Mouse (Mus musculus): ENCODE measurements at regions not wholly inside any gene's neighbourhood (a gene's known extent, or its start where the extent isn't known, plus 50 kb on each side); places are given as distances from the start of the nearest gene placed in this dataset.
A peak's percentile ranks its signal among the peaks of the same experiment; 100 is the strongest.

DNA sequence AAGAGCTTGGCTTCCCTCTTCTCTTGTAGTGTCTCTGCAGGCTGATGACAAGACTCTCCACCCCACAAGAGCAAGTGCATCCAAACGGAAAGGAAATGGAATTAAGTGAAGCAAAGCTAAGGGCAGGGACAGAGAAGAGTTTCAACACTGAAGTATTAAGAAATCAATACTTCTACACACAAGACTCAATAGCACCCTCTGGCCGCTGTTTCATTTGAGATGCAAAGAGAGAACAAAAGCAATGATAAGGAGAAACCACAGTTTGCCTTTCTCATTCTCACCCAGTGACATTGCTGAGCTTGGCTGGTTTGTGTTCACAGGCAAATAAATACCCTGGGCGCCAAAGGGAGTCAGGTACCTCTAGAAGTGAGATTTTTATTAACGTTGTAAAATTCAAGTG is 171.8 kb upstream of the Foxd3 start:
- no peaks in the 10 kb centered on the region for H3K27me3 ChIP-seq (replicated peaks; ENCODE audit: control insufficient read depth, insufficient read depth, low read length)
- TF ChIP-seq POLR2A (IDR thresholded peaks at IDR 0.05; ENCODE audit: low read depth, low read length) = no peak
- TF ChIP-seq CTCF (conservative IDR thresholded peaks at IDR 0.05; ENCODE audit: insufficient read depth, insufficient read length, low read depth, low read length) = no peak
- no peak overlapping the region for H3K4me3 ChIP-seq (ENCODE audit: insufficient read depth, low read depth, low read length)
- H3K4me1 ChIP-seq (ENCODE audit: control insufficient read depth, insufficient read depth, low read length) = no peaks in the 10 kb centered on the region
- H3K36me3 ChIP-seq (ENCODE audit: control insufficient read depth, insufficient read depth, low read length) = no peaks in the 10 kb centered on the region
- no peak overlapping the region for H3K27ac ChIP-seq (ENCODE audit: insufficient read depth, low read depth, low read length)
- no peak for DNase-seq
- 63% methylated on average over 4 of the region's 4 CpGs for WGBS

DNA sequence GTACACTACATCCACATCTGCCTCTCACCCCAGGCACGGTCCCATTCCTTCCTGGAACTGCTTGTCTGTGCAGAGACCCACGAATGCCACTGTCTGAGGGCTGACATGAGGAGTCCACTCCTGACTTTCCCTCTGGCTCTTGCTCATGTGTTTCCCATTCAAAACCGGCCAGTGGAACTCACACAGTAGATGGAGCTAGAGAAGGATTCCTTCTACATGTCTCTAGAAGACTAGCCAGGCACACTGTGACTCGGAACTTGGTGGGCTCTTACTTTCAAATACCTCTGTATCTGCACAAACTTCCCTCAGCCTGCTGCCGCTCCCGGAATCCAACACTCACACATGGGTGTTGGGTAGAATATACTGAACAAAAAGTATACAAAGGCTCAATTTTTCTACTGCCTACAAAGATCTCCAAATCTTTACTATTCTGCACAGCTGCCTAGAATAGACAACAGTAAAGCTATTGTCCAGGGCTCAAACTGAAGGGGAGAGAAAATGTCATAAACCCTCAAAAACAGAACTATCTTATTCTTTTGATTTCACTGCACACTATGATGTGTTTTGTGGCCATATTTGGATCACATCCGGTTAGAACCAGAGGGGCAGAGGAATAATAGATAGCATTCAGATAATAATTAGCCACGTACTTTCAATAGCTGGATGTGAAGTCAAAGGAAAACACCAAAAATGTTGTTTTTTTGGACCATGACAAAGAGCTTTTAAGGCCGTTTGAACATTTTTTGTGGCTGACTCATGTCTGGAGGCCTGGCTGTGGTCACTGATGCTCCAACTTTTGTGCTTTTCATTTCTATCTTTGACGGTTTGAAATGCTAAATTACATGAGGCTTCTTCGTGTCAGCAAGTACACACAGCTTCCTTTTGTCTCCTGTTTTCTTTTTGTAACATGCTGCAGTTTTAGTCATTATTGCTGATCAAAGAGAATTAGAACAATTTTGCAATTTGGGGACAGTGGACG is 164.3 kb upstream of the Foxd3 start:
- WGBS = 73% methylated on average over 12 of the region's 12 CpGs
- DNase-seq = no peak
- Histone ChIP-seq H3K36me3 (ENCODE audit: control insufficient read depth, insufficient read depth, low read length) (no peaks in the 10 kb centered on the region), H3K4me1 (ENCODE audit: control insufficient read depth, insufficient read depth, low read length) (no peaks in the 10 kb centered on the region), H3K27ac (ENCODE audit: insufficient read depth, low read depth, low read length) (no peak overlapping the region), H3K4me3 (ENCODE audit: insufficient read depth, low read depth, low read length) (no peak overlapping the region), H3K27me3 (replicated peaks; ENCODE audit: control insufficient read depth, insufficient read depth, low read length) (no peaks in the 10 kb centered on the region)
- TF ChIP-seq CTCF (conservative IDR thresholded peaks at IDR 0.05; ENCODE audit: insufficient read depth, insufficient read length, low read depth, low read length) (no peak), POLR2A (IDR thresholded peaks at IDR 0.05; ENCODE audit: low read depth, low read length) (no peak)

DNA sequence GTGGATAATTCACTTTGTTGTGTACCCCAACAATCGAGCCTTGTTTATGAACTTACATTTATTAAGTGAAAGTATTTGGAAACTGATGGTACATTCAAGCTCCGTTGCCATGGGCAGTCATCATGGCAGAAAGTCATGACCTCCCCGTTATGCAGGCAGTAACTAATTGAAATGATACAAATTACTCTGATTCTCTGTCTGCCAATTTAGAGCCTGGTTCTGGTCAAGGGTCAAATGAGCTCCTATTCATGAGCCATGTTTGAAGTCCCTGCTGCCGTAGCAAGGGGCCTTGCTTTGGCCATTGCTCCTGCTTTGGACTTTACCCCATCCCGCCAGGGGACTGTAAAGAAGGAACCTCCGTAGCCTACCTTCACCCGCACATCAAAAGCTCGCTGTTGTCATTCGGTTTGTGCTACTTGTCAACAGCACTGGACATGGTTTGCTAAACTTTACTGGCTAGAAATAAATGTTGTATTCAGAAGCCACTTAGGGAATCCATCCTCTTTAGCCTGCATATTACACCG is 152.8 kb upstream of the Foxd3 start:
- 59% methylated on average over 10 of the region's 10 CpGs for WGBS
- H3K4me1 ChIP-seq (ENCODE audit: control insufficient read depth, insufficient read depth, low read length) = no peaks in the 10 kb centered on the region
- peak; percentile 39 for DNase-seq

DNA sequence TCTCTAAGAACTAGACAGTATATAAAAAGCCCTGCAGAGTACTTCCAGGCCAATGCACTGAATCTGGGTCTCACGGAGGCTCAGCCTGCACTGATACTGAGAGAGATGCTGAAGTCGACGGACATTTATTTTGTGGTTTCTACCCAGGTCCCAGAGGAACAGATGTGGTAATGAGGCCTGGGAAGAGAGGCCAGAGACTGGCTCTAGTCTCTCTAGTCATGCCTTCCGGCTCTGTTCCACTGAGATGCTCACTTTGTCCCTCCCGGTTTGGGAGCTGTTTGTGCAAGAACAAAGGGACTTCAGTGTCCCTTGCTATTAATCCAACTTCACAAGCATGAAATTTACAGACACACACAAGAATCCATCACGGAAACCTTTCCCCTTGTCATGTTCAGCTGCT is 144.1 kb upstream of the Foxd3 start:
- WGBS = 75% methylated on average over 6 of the region's 6 CpGs
- H3K27ac ChIP-seq (ENCODE audit: insufficient read depth, low read depth, low read length) = no peak overlapping the region
- H3K36me3 ChIP-seq (ENCODE audit: control insufficient read depth, insufficient read depth, low read length) = no peaks in the 10 kb centered on the region
- H3K27me3 ChIP-seq (replicated peaks; ENCODE audit: control insufficient read depth, insufficient read depth, low read length) = no peaks in the 10 kb centered on the region
- no peak for DNase-seq
- no peaks in the 10 kb centered on the region for H3K4me1 ChIP-seq (ENCODE audit: control insufficient read depth, insufficient read depth, low read length)
- H3K4me3 ChIP-seq (ENCODE audit: insufficient read depth, low read depth, low read length) = no peak overlapping the region
- TF ChIP-seq CTCF (conservative IDR thresholded peaks at IDR 0.05; ENCODE audit: insufficient read depth, insufficient read length, low read depth, low read length) (no peak), POLR2A (IDR thresholded peaks at IDR 0.05; ENCODE audit: low read depth, low read length) (no peak)

More for the DNA sequence above, 152.8 kb upstream of the Foxd3 start:
- Histone ChIP-seq H3K36me3 (ENCODE audit: control insufficient read depth, insufficient read depth, low read length) (no peaks in the 10 kb centered on the region), H3K27me3 (replicated peaks; ENCODE audit: control insufficient read depth, insufficient read depth, low read length) (no peaks in the 10 kb centered on the region), H3K27ac (ENCODE audit: insufficient read depth, low read depth, low read length) (no peak overlapping the region), H3K4me3 (ENCODE audit: insufficient read depth, low read depth, low read length) (no peak overlapping the region)
- no peak for TF ChIP-seq POLR2A (IDR thresholded peaks at IDR 0.05; ENCODE audit: low read depth, low read length)
- TF ChIP-seq CTCF (conservative IDR thresholded peaks at IDR 0.05; ENCODE audit: insufficient read depth, insufficient read length, low read depth, low read length) = no peak

DNA sequence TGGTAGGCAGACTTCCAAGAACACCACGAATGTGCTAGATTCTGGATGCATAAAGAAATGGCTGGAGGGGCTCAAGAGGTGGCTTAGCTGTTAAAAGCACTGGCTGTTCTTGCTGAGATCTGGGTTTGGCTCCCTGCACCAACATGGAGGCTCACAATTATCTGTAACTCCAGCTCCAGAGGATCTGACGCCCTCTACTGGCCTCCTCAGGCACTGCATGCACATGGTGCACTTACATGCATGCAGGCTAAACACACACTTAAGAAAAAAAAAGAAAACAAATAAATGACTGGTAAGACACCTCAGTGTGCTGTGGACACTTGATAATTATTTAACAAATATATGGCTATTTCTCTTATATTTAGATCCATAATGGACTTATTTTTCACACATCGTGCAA is 139.2 kb upstream of the Foxd3 start:
- Histone ChIP-seq H3K27ac (ENCODE audit: insufficient read depth, low read depth, low read length) (no peak overlapping the region), H3K27me3 (replicated peaks; ENCODE audit: control insufficient read depth, insufficient read depth, low read length) (no peaks in the 10 kb centered on the region), H3K36me3 (ENCODE audit: control insufficient read depth, insufficient read depth, low read length) (no peaks in the 10 kb centered on the region), H3K4me1 (ENCODE audit: control insufficient read depth, insufficient read depth, low read length) (no peaks in the 10 kb centered on the region), H3K4me3 (ENCODE audit: insufficient read depth, low read depth, low read length) (no peak overlapping the region)
- DNase-seq = no peak
- 70% methylated on average over 3 of the region's 3 CpGs for WGBS
- TF ChIP-seq POLR2A (IDR thresholded peaks at IDR 0.05; ENCODE audit: low read depth, low read length) (no peak), CTCF (conservative IDR thresholded peaks at IDR 0.05; ENCODE audit: insufficient read depth, insufficient read length, low read depth, low read length) (no peak)

DNA sequence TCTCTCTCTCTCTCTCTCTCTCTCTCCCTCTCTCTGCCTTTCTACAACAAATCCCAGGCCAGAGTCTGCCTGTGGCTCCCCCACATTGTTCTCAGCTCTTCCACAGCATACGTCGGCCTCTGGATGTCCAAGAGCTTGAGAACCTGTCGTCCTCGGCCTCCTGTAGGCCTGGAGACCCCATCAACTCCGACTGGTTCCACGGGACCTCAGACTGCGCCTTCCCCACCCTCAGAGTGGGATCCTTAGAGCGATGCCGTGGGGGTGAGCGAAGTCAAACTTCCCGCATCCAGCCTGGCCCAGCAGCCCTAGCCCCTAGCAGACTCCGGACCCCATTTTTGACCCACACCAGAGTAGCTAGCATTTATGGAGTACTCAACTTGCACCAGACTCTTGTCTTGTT is 128.7 kb upstream of the Foxd3 start:
- H3K27ac ChIP-seq (ENCODE audit: insufficient read depth, low read depth, low read length) = no peak overlapping the region
- no peak for DNase-seq
- H3K4me1 ChIP-seq (ENCODE audit: control insufficient read depth, insufficient read depth, low read length) = no peaks in the 10 kb centered on the region
- TF ChIP-seq CTCF (conservative IDR thresholded peaks at IDR 0.05; ENCODE audit: insufficient read depth, insufficient read length, low read depth, low read length) = no peak
- no peak for TF ChIP-seq POLR2A (IDR thresholded peaks at IDR 0.05; ENCODE audit: low read depth, low read length)
- H3K27me3 ChIP-seq (replicated peaks; ENCODE audit: control insufficient read depth, insufficient read depth, low read length) = no peaks in the 10 kb centered on the region
- no peak overlapping the region for H3K4me3 ChIP-seq (ENCODE audit: insufficient read depth, low read depth, low read length)
- WGBS = 93% methylated on average over 12 of the region's 12 CpGs
- H3K36me3 ChIP-seq (ENCODE audit: control insufficient read depth, insufficient read depth, low read length) = no peaks in the 10 kb centered on the region

DNA sequence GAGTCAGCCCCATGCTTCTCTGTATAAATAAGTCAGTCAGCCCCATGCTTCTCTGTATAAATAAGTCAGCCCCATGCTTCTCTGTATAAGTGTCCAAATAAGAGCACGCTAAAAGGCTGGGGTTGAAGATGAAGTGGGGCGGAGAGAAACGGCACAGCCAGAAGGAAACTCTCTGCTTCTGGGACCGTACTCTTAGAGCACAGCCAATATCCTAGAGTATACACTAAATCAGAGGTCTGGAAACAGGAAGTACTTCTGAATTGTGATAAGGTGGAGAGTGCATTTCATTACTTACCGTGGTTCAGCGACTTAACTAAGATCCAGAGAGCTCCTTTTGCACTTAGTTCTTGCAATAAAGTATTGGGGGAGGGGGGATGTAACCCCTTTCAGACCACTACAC is 112.1 kb upstream of the Foxd3 start:
- TF ChIP-seq CTCF (conservative IDR thresholded peaks at IDR 0.05; ENCODE audit: insufficient read depth, insufficient read length, low read depth, low read length) = no peak
- no peak for TF ChIP-seq POLR2A (IDR thresholded peaks at IDR 0.05; ENCODE audit: low read depth, low read length)
- Histone ChIP-seq H3K27me3 (replicated peaks; ENCODE audit: control insufficient read depth, insufficient read depth, low read length) (no peaks in the 10 kb centered on the region), H3K4me3 (ENCODE audit: insufficient read depth, low read depth, low read length) (no peak overlapping the region), H3K4me1 (ENCODE audit: control insufficient read depth, insufficient read depth, low read length) (no peaks in the 10 kb centered on the region), H3K36me3 (ENCODE audit: control insufficient read depth, insufficient read depth, low read length) (no peaks in the 10 kb centered on the region), H3K27ac (ENCODE audit: insufficient read depth, low read depth, low read length) (no peak overlapping the region)
- WGBS = 45% methylated on average over 6 of the region's 6 CpGs
- no peak for DNase-seq
